Mouse (Mus musculus) frontal cortex, adult 2 months (tissue): Measurements from ENCODE around the gene Acot11. TPM values are rescaled to one million over a fixed set of nuclear protein-coding genes. Genes with fewer than 3 reads are reported as not detected.
"Not testable (repeated sequence)": the region's sequence is repeated elsewhere in the genome, so short reads cannot be mapped to it uniquely, and the experiment has no call there.

Experiments
- DNase-seq, 2 experiments: peaks; one replicate each; pipeline ENCODE4 v3.0.0; 2022; ENCODE audit warnings: low spot score in 1 of 2; ENCODE audit errors: extremely low spot score in 1 of 2
- polyA plus RNA-seq: library from polyadenylated mRNA; depleted of rRNA; stranded (reverse); fragments of >200 nt; gene quantifications from 2 replicates; pipeline ENCODE4 v1.2.3, GENCODE M21; 2012

Gene Acot11
- polyA plus RNA-seq, 1 experiment, result 21.4 TPM

DNA sequence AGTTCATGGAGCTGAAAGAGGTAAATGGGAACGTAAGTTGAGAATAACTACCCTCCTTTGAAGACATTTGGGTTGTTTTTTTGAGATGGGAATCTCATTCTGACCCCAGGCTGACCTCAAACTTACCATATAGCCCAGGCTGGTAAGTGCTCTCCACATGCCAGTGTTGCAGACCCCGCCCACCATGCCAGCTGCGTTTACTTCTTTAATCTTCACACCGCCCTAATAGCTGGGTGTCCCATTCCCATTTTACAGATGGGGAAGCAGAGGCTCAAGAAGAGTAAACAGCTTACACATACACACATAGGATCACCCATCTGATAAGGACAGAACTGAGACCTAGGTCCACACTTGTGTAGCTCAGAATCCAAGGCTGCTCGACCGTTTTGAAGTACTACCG lies 20.0 kb downstream of the Acot11 start:
- DNase-seq, result no peak

DNA sequence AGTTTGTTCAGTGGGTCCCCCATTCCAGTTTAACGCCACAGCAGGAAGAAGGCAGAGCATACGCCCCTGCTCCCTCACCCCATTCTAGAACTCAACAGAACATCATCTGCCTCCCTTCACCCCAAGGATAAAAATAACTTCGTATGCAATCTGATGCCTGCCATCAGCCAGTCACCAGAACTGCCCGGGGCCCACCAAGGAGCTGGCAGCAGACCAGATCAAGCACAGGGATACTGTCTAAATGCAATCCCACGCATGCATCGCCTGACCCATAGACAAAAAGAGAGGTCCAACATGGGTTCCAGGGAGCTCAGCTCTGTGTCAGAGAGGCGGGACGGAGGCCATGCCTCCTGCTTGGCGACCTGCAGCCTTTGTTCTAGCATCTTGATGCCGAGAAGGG lies 21.7 kb downstream of the Acot11 start:
- no peak for DNase-seq

DNA sequence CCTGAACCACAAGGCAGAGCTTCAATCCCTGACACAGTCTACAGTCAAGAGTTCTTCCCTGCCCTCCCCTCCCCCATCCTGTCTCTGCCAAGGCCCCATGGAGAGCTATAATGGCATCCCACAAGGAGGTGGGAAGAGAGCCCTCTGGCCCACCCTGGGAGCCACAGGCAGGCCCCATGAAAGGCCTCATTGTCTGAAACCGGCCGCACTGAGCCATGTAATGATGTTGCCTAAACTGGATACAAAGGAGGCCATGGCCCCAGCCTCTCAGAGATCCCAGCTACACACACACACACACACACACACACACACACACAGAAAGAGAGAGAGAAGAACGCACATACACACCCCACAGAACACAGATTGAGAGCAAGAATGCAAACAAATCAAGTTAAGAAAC lies 24.8 kb downstream of the Acot11 start:
- DNase-seq, result peak in 1 of 2 experiments; percentile 19

DNA sequence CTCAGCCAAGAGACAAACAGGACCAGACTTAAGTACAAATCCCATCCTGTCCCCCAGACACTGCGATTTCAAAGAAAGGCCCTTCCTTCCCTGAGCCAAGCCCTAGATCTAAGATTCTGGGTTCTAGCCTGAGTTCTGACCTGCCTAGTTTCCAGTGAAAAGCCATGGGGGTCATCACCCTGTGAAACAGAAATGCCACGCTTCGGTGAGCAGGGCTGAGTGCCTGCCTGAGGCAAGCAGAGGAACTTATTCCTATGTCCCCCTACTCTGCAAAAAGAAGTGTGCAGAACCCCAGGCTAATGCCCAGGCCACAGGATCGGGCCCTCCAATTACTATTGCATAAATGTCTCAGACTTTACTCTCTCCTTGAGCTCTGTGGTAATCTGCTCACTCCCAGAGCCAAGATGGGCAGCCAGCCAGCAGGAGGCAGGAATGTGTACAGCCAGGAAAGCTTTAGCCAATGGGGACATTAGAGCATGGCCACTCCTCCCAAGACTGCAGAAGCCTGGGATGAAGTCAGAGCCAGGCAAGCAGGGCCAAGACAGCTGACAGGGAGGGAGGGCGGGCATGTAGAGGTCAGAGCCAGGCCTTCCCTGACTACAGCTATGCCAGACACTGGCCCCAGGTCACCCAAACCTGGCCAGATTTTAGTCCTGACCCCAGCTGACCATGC lies 26.5 kb downstream of the Acot11 start:
- DNase-seq, result peak; percentile 82 to 89

DNA sequence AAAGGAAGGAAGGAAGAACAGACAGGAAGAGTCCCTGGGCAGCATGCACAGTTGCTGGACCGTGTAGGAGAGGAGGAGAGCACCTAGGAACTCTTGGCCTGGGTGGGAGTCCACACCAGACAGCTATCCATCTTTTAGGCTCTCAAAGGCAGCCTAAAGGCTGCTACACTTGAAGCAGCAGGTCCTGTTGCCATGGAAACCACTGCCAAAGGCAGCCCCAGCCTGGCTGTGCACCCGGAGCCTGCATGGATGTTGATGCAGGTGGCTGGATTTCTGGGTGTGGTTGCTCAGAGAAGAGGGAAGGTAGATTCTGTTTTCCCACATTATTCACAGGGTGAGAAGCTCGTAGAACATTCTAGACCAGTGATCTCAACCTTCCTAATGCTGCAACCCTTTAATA lies 27.8 kb downstream of the Acot11 start:
- peak; percentile 69 to 78 for DNase-seq

DNA sequence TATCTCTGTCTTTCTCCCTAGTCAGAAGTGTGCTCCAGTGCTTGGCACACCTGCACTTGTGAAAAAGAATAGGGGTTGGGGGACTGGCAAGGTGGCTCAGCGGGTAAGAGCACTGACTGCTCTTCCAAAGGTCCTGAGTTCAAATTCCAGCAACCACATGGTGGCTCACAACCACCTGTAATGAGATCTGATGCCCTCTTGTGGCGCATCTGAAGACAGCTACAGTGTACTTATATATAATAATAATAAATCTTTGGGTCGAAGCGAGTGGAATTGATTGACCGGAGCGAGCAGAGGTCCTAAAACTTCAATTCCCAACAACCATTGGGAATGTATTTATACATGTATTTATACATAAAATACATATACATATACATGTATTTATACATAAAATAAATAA lies 29.0 kb downstream of the Acot11 start:
- not testable (repeated sequence) for DNase-seq

DNA sequence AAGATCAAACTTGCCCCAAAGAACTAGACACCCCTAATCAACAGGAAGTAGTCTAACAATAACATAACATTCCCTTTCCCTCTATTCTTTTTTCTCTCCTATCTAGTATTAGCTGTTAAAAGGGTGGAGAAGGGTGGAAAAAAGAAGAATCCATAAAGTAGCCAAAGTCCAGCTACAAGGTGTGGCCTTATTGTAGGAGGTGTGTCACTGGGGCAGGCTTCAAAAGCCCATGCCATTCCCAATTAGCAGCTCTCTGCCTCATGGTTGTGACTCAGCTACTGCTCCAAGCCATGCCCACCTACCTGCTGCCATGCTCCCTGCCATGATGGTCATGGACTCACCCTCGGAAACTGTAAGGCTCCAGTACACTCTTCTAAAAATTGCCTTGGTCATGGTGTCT lies 32.2 kb downstream of the Acot11 start:
- no peak for DNase-seq

DNA sequence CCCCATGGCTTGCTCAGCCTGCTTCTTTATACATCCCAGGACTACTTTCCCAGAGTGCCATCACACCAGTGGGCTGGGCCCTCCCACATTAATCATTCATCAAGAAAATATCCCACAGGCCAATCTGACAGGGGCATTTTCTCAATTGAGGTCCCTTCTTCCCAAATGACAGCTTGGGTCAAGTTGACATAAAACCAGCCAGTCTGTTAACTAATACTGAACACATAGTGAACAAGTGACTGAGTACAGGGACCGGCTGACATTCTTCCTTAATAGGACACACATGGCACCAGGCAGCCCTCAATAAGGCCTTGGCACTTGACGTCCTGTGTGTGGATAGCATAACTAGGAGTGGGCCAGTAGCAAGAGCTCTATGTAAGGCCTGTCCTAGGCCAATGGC lies 35.5 kb downstream of the Acot11 start:
- DNase-seq, result no peak

DNA sequence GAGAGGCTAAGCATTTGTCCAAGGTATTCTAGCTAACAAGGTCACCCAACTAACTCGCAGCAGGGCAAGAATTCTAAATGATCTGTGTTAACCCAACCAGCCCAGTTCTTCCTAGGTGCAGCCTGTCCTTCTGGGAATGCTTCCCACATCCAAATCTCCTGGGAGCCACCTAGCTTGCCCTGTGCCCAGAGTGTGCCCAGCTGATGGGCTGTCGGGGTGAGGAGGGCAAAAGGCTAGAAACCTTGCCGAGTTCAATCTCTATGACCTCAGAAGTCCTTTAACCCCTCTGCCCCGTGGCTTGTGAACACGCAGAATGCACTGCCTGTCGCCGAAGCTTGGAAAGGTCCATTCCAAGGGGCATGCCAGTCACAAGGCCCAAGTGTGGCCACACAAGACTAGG lies 40.6 kb downstream of the Acot11 start:
- no peak for DNase-seq

DNA sequence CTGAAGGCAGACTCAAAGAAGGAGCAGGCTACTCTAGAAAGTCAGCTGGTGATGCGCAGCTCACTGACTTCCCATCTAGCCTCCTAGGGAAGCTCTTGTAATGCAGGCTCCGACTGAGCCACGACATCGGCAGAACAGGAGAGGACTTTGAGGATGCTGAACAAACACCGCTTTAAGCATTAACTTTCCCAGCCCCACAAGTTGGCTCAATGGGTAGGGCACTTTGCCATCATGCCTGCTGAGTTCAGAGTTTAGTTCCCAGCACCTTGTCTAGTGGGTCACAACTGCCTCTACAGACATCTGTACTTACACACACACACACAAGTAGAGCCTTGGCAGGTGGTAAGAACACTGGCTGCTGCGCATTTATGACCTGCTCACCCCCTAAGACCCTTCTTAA lies 53.1 kb downstream of the Acot11 start:
- no peak for DNase-seq

DNA sequence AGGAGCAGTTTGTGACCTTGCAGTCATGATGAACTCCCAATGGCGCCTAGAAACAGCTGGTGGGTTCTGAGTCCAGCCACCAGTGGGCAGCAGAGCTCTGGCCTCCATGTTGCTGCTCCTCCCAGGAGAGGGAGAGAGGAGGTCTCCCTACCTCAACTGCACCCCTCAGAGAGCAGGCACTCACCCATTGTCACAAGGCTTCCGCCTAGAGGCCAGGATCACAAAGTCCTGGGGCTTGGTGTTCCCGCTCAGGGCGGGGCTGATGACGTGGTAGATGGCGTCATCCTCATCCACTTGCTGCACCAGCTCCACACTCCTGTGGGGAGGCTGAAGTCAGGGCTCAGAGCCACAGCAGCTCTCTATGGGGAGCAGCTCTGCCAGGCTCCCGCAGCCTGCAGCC lies 55.1 kb downstream of the Acot11 start:
- DNase-seq, result peak; percentile 61 to 80

DNA sequence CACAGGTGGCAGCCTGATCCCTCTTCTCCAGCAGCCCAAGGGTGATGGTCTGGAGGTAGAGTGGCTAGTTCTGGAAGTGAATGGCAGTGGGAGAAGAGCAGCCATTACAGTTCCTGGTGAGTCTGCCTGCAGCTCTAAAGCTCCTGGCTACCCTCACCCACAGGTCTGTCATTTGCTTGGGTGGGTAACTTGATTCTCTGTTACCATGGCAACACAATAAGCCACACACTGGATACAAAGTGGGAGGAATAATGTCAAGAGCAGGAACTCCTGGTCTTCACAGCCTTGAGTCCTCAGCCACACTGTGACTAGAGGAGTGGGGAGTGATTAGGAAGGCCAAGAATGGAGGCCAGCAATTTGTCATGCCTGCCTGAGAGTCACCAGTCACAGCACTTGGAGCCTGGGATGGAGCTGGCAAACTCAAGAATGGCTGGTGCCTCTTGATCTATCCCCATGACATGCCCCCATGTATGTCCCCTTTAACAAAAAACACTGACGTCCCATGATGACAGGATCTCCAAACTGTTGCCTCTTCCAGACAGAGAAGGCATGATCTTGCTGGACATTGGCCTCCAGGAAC lies 57.7 kb downstream of the Acot11 start:
- DNase-seq, result peak in 1 of 2 experiments; percentile 16

DNA sequence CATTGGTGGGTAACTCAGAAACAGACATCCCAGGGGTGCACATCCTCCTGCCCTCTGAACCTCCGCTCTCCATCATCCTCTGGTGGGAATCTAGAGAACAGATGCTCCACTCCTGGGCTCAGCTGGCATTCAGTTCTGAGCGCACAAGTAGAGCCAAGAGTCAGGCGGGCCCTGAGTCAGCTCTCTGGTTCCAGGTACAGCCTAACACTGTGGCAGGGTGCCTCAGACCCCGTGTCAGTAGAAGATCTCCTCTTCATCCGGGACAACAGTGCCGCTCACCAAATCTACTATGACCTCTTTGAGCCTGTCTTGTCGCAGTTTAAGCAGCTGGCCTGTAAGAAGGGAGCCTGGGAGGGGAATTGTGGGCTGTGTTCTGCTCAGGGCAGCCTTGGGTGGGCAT lies 58.9 kb downstream of the Acot11 start:
- no peak for DNase-seq

DNA sequence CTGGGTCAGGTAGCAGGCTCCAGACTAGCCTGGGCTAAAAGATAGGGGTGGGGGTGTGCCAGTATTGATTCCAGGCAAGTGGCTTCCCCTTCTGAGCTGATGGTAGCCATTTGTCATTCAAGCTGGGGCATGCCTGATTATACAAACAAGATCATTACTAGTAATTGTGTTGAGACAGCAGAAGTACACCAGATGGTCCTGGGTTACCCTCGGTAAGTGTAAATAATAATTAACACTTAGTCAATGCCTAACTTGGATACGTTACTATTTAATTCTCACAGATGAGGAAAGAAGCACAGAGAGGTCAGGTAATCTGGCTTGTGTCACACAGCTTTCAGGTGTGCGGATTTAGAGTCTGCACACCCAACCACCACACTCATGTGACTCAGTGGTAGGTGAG lies 66.9 kb downstream of the Acot11 start:
- no peak for DNase-seq

DNA sequence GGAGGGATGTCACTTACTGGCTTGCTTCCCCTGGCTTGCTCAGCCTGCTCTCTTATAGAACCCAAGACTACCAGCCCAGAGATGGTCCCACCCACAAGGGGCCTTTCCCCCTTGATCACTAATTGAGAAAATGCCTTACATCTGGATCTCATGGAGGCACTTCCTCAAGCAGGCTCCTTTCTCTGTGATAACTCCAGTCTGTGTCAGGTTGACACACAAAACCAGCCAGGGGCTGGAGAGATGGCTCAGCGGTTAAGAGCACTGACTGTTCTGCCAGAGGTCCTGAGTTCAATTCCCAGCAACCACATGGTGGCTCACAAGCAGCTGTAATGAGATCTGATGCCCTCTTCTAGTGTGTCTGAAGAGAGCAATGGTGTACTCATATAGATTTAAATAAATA lies 67.9 kb downstream of the Acot11 start:
- not testable (repeated sequence) for DNase-seq

DNA sequence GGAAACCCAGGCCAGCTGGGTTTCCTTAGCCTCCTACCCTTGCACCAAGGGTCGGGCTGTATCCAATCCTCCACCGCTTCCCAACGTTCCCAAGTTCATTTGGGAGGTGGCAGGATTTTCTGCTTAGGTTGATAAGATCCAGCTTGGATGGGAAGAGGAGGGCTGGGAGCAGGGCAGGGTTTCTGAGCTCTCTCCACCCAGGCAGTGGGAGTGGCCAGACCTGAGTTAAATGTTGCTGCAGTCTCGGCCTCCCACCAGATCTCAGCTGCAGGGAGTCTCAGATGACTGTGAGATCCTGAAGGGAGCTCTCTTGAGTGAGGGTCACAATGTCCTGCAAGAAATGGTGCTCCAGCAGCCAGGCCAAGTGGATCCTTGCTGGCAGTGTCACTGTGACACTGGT lies 71.2 kb downstream of the Acot11 start, which contains the start of gene Fam151a:
Fam151a (plus strand) TSS at position 254 of the 400 bp plus-strand sequence.
- no peak for DNase-seq

DNA sequence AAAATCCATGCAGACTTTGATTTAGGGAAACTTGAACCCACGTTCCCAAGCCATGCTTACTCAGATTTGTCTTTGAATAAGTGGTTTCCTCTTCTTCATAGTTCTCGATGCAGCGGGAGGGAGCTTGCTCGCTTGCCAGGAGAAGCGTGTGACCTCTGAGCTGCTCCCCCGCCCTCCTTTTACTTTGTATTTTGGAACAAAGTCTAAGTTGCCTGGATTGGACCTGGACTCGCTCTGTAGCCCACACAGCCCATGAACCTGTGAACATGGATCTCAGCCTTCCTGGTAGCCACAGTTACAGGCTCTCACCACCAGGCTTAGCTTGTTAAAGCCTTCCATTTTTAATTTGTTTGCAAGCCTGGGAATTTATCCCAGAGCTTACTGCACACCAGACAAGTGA lies 74.0 kb downstream of the Acot11 start, which contains the start of gene Mroh7:
Mroh7 (minus strand) TSS at position 112 of the 400 bp plus-strand sequence.
- no peak for DNase-seq

DNA sequence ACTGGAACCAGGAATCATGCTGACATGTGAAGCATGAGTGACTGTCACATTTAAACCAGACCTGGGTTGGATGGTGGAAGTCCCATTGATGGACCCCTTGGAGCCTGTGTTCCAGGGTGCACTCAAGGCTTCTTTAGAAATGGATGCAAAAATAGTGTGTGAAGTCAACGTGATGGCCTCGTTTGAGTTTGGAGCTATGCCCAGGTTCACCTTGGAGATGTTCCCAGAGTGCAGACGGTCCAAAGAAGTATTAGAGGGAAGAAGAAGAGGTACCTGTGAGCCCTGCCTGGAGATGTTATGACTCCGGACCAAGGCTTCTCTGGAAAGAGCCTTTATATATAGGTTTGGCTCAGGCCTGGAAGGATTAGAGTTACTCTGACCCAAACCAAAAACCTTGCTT lies 84.2 kb downstream of the Acot11 start:
- no peak for DNase-seq

DNA sequence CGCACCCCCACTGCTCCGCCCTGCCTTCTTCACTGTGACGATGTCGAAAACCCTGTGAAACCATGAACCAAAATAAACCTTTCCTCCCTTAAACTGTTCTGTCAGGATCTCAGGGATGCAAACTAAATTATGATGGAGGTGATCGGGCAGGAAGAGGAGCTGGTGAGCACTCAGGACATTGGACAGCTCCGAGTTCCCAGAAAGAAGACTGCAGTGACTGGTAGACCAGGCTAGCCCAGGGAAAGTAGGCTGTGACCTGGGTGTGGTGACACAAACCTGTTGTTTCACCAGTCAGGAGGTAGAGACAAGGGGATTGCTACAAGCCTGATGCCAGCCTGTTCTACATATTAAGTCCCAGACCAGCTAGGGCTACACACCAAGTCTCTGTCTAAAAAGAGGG lies 91.2 kb downstream of the Acot11 start:
- no peak for DNase-seq

DNA sequence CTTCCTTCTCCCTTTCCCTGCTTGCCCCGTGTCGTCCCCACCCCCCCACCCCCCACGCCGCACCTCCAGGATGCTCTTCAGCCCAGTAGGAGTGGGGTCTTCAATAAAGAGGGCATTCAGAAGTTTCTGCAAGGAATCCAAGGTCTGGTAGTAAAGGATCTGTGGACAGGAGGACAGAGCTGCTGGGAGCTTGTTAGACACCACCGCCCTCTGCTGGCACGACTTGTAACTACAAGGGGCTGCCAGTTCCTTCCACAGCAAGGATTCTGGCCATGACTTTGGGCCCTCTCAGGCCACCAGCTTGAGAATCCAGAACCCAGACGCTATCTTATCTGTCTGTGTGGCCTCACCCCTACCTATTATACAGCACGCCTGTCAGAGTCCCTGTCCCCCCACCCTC lies 96.4 kb downstream of the Acot11 start:
- peak; percentile 50 to 92 for DNase-seq

DNA sequence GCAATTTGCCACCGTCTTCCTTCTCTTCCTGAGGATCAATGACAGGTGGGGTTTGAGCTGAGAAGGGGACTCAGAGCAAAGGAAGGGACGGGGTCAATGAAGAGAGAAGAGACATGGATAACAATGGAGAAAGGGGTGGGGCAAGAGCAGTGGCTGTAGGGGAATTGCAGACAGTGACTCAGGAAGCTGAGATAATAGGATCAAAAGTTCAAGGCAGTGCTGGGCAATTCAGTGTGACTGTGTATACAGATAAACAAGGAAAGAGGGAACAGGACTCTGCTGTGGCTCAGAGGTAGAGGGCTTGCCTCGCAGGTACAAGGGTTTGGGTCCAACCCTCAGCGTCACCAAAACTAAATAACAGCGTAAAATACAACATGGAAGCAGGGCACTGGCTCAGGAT lies 96.8 kb downstream of the Acot11 start:
- no peak for DNase-seq

DNA sequence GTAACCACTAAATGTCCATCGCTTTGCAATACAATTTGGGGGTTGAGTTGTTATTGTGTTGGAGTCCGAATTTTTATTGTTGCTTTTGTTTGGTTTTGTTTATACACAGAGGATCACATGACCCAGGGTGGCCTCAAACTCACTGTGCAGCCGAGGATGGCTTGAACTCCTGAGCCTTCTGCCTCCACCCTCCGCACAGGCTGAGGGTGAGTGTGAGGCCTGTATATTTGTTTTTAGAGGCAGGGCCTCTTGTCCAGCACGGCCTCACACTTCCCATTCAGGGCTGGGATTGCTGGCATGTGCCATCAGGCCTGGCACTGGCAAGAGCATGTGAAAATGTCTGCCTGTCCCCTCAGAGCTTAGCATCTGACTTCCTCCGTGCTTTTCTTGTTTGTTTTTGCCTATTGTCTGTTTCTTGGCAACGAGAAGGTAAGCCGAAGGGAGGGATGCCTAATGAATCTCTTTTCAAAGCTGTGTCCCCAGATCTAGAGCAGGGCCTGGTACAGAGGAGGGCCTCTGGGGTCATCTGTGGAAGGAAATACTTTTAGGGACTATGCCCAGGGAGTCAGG lies 99.6 kb downstream of the Acot11 start:
- no peak for DNase-seq
